Comparison of ENCODE assay signal across 22 mouse cellular contexts in genomic region chr2:181727659-181728262, GRCm38 (mm10). TPM values are rescaled to one million over a fixed set of nuclear protein-coding genes. Genes with fewer than 3 reads are reported as not detected.
A peak's percentile ranks its signal among the peaks of the same experiment; 100 is the strongest.
DNase-seq lines count a peak whose midpoint lies in the region; ATAC-seq lines count a peak whose summit lies in the region.
"Had no signal": no experiment of that assay in that cellular context is flagged by ENCODE, and none has a peak within 500 bp of the region (broad histone marks: within the 10 kb centered on the region; RNA-seq: fewer than 3 reads in every experiment).

No protein-coding gene starts in this region.

- peak; percentile 47 to 55 for DNase-seq in cerebellum, postnatal 10 days
- no peak for DNase-seq in cerebellum, adult 8-10 months
- DNase-seq in adipocyte (ENCODE audit: low spot score) = peak; percentile 48
- DNase-seq in midbrain, embryonic 11.5 days (ENCODE audit: low spot score, missing footprints) = peak; percentile 85
- DNase-seq in testis, postnatal 14 days (ENCODE audit: low spot score) = no peak
- DNase-seq in spleen, postnatal 4 days (ENCODE audit: low spot score in 2 of 2) = no peak
- DNase-seq: cerebellum, adult 11-12 months; gastrocnemius, postnatal 36 days; heart, postnatal 4 days; kidney, adult 2 months; kidney, postnatal 25 days; thymus, postnatal 25 days had no signal

- H3K9ac ChIP-seq in forebrain, embryonic 15.5 days (replicated peaks) = no peak overlapping the region
- no peak overlapping the region for H3K9ac ChIP-seq in midbrain, embryonic 11.5 days (ENCODE audit: low read length)
- no peak overlapping the region for H3K9ac ChIP-seq in intestine, embryonic 15.5 days
- H3K9ac ChIP-seq: heart, embryonic 13.5 days; liver, embryonic 12.5 days; lung, embryonic 15.5 days; stomach, embryonic 15.5 days had no signal

- no peaks in the 10 kb centered on the region for H3K9me3 ChIP-seq in forebrain, embryonic 15.5 days
- no peaks in the 10 kb centered on the region for H3K9me3 ChIP-seq in midbrain, embryonic 11.5 days (ENCODE audit: control insufficient read depth, low read length)
- no peaks in the 10 kb centered on the region for H3K9me3 ChIP-seq in intestine, embryonic 15.5 days
- H3K9me3 ChIP-seq: heart, embryonic 13.5 days; liver, embryonic 12.5 days; lung, embryonic 15.5 days; stomach, embryonic 15.5 days had no signal

- WGBS in forebrain, embryonic 15.5 days = 30% methylated on average over 9 of the region's 9 CpGs
- WGBS in midbrain, embryonic 11.5 days = 50% methylated on average over 9 of the region's 9 CpGs
- WGBS in intestine, embryonic 15.5 days = 58% methylated on average over 9 of the region's 9 CpGs

- H3K4me2 ChIP-seq in forebrain, embryonic 15.5 days (replicated peaks) = no peak overlapping the region
- H3K4me2 ChIP-seq in midbrain, embryonic 11.5 days = no peak overlapping the region
- H3K4me2 ChIP-seq in intestine, embryonic 15.5 days (replicated peaks) = no peak overlapping the region
- H3K4me2 ChIP-seq: heart, embryonic 13.5 days; liver, embryonic 12.5 days; lung, embryonic 15.5 days; stomach, embryonic 15.5 days had no signal

- H3K27me3 ChIP-seq in forebrain, embryonic 15.5 days = no peaks in the 10 kb centered on the region
- H3K27me3 ChIP-seq in midbrain, embryonic 11.5 days (ENCODE audit: control insufficient read depth, insufficient read depth, low read length) = no peaks in the 10 kb centered on the region
- H3K27me3 ChIP-seq in intestine, embryonic 15.5 days (replicated peaks) = no peaks in the 10 kb centered on the region
- H3K27me3 ChIP-seq: heart, embryonic 13.5 days; liver, embryonic 12.5 days; lung, embryonic 15.5 days; stomach, embryonic 15.5 days had no signal

- no peak overlapping the region for H3K4me3 ChIP-seq in forebrain, embryonic 15.5 days
- H3K4me3 ChIP-seq in midbrain, embryonic 11.5 days (ENCODE audit: low read depth, low read length) = no peak overlapping the region
- no peak overlapping the region for H3K4me3 ChIP-seq in intestine, embryonic 15.5 days (replicated peaks)
- H3K4me3 ChIP-seq: heart, embryonic 13.5 days; liver, embryonic 12.5 days; lung, embryonic 15.5 days; stomach, embryonic 15.5 days had no signal

- no peaks in the 10 kb centered on the region for H3K36me3 ChIP-seq in forebrain, embryonic 15.5 days
- no peaks in the 10 kb centered on the region for H3K36me3 ChIP-seq in midbrain, embryonic 11.5 days (ENCODE audit: control insufficient read depth, insufficient read depth, low read length)
- H3K36me3 ChIP-seq in intestine, embryonic 15.5 days = no peaks in the 10 kb centered on the region
- H3K36me3 ChIP-seq: heart, embryonic 13.5 days; liver, embryonic 12.5 days; lung, embryonic 15.5 days; stomach, embryonic 15.5 days had no signal

- ATAC-seq in forebrain, embryonic 15.5 days (replicated peaks) = no peak
- ATAC-seq in midbrain, embryonic 11.5 days (ENCODE audit: low FRiP score) = 0 out of 2 replicates have a peak, but pooled peaks have one; percentile 57
- no peak for ATAC-seq in intestine, embryonic 15.5 days
- ATAC-seq: activated CD4-positive, CD25-positive, alpha-beta regulatory T cell, adult 4 months; liver, embryonic 12.5 days had no signal

- peak overlapping the region; percentile 23; the same call in 1 of the 2 replicates for H3K27ac ChIP-seq in forebrain, embryonic 15.5 days (replicated peaks)
- no peak overlapping the region for H3K27ac ChIP-seq in midbrain, embryonic 11.5 days (ENCODE audit: low read depth, low read length)
- no peak overlapping the region for H3K27ac ChIP-seq in intestine, embryonic 15.5 days
- H3K27ac ChIP-seq: heart, embryonic 13.5 days; liver, embryonic 12.5 days; lung, embryonic 15.5 days; stomach, embryonic 15.5 days had no signal

- H3K4me1 ChIP-seq in forebrain, embryonic 15.5 days = peaks cover 8% of the 10 kb centered on the region; the same call in 1 of the 2 replicates
- peaks cover 6% of the 10 kb centered on the region for H3K4me1 ChIP-seq in midbrain, embryonic 11.5 days (ENCODE audit: control insufficient read depth, insufficient read depth, low read length)
- no peaks in the 10 kb centered on the region for H3K4me1 ChIP-seq in intestine, embryonic 15.5 days (replicated peaks)
- H3K4me1 ChIP-seq: heart, embryonic 13.5 days; liver, embryonic 12.5 days; lung, embryonic 15.5 days; stomach, embryonic 15.5 days had no signal

RNA-seq across cellular contexts. Expression of gene Oprl1, which starts 12.9 kb away (rescaled TPM):
- 47.6 and 54.1 TPM in 2 replicates for polyA plus RNA-seq in forebrain, embryonic 15.5 days (2015; fragmentation: Nextera tagmentation; extraction: Ambion mirVana)
- 21.7 and 22.9 TPM in 2 replicates for polyA plus RNA-seq in midbrain, embryonic 11.5 days (2014; fragmentation: Nextera tagmentation; extraction: Ambion mirVana)
- polyA plus RNA-seq in intestine, embryonic 15.5 days (2015; fragmentation: Nextera tagmentation; extraction: Ambion mirVana) = 1.6 and 1.7 TPM in 2 replicates
- polyA plus RNA-seq: activated CD4-positive, CD25-positive, alpha-beta regulatory T cell, adult 4 months had no signal

RNA-seq across cellular contexts. Expression of gene Lkaaear1, which starts 29.5 kb away (rescaled TPM):
- polyA plus RNA-seq in forebrain, embryonic 15.5 days (2015; fragmentation: Nextera tagmentation; extraction: Ambion mirVana) = not detected in 2 replicates
- not detected in 2 replicates for polyA plus RNA-seq in midbrain, embryonic 11.5 days (2014; fragmentation: Nextera tagmentation; extraction: Ambion mirVana)
- polyA plus RNA-seq in intestine, embryonic 15.5 days (2015; fragmentation: Nextera tagmentation; extraction: Ambion mirVana) = not detected in 2 replicates
- polyA plus RNA-seq: activated CD4-positive, CD25-positive, alpha-beta regulatory T cell, adult 4 months; cortical plate, adult 2 months; embryonic facial prominence, embryonic 14.5 days; heart, embryonic 13.5 days; kidney, adult 2 months; liver, embryonic 12.5 days; lung, embryonic 15.5 days; neural tube, embryonic 11.5 days; stomach, embryonic 15.5 days had no signal

RNA-seq across cellular contexts. Expression of gene Rgs19, which starts 34.0 kb away (rescaled TPM):
- polyA plus RNA-seq in forebrain, embryonic 15.5 days (2015; fragmentation: Nextera tagmentation; extraction: Ambion mirVana) = 49.1 and 49.7 TPM in 2 replicates
- polyA plus RNA-seq in midbrain, embryonic 11.5 days (2014; fragmentation: Nextera tagmentation; extraction: Ambion mirVana) = 61.6 and 65.4 TPM in 2 replicates
- polyA plus RNA-seq in intestine, embryonic 15.5 days (2015; fragmentation: Nextera tagmentation; extraction: Ambion mirVana) = 37.4 and 39.4 TPM in 2 replicates

RNA-seq across cellular contexts. Expression of gene Myt1, which starts 35.4 kb away (rescaled TPM):
- polyA plus RNA-seq in forebrain, embryonic 15.5 days (2015; fragmentation: Nextera tagmentation; extraction: Ambion mirVana) = 26.7 and 30.7 TPM in 2 replicates
- 28.7 and 31.0 TPM in 2 replicates for polyA plus RNA-seq in midbrain, embryonic 11.5 days (2014; fragmentation: Nextera tagmentation; extraction: Ambion mirVana)
- 2.4 and 2.7 TPM in 2 replicates for polyA plus RNA-seq in intestine, embryonic 15.5 days (2015; fragmentation: Nextera tagmentation; extraction: Ambion mirVana)
- polyA plus RNA-seq: activated CD4-positive, CD25-positive, alpha-beta regulatory T cell, adult 4 months had no signal

RNA-seq across cellular contexts. Expression of gene Tcea2, which starts 47.7 kb away (rescaled TPM):
- 44.8 and 51.4 TPM in 2 replicates for polyA plus RNA-seq in forebrain, embryonic 15.5 days (2015; fragmentation: Nextera tagmentation; extraction: Ambion mirVana)
- 15.5 and 16.0 TPM in 2 replicates for polyA plus RNA-seq in midbrain, embryonic 11.5 days (2014; fragmentation: Nextera tagmentation; extraction: Ambion mirVana)
- 14.9 and 15.7 TPM in 2 replicates for polyA plus RNA-seq in intestine, embryonic 15.5 days (2015; fragmentation: Nextera tagmentation; extraction: Ambion mirVana)

Comparison
In these comparisons a context has a peak if more than half of its experiments do, and no peak if none do; other contexts are left out.
1. DNase-seq: peak in cerebellum, postnatal 10 days (2 of 2), adipocyte (single experiment) and midbrain, embryonic 11.5 days (single experiment); none in cerebellum, adult 8-10 months (single experiment), testis, postnatal 14 days (single experiment) and spleen, postnatal 4 days (0 of 2).